Mouse (Mus musculus) forebrain, postnatal 0 days (tissue): ENCODE results near the gene Ccnb1ip1. TPM values are rescaled to one million over a fixed set of nuclear protein-coding genes. Genes with fewer than 3 reads are reported as not detected.
A peak's percentile ranks its signal among the peaks of the same experiment; 100 is the strongest.
"Not testable (repeated sequence)": the region's sequence is repeated elsewhere in the genome, so short reads cannot be mapped to it uniquely, and the experiment has no call there.

Source experiments
- ATAC-seq: fragments of 200-750 bp; cut with Nextera tagmentation; 2 replicates; pipeline ENCODE4 v1.8.0; 2017; ENCODE audit warnings: mild to moderate bottlenecking, moderate library complexity
- DNase-seq: peaks from one replicate; pipeline ENCODE4 v3.0.0-alpha.2; 2015
- H3K27ac ChIP-seq: fragments of 300-500 bp; sonication (generic); 2 replicates; pipeline ENCODE4 v1.5.1; 2014; ENCODE audit warnings: low read depth, mild to moderate bottlenecking, antibody characterized with exemption, low read length, moderate library complexity, mixed read lengths
- H3K27me3 ChIP-seq: fragments of 300-500 bp; sonication (generic); 2 replicates; pipeline ENCODE4 v1.6.1; 2014; ENCODE audit warnings: mild to moderate bottlenecking, low read length, mixed read lengths; ENCODE audit not compliant: insufficient read depth
- H3K36me3 ChIP-seq: fragments of 300-500 bp; sonication (generic); 2 replicates; pipeline ENCODE4 v1.6.1; 2014; ENCODE audit warnings: mild to moderate bottlenecking, moderate library complexity; ENCODE audit not compliant: insufficient read depth
- H3K4me1 ChIP-seq: fragments of 300-500 bp; sonication (generic); 2 replicates; pipeline ENCODE4 v1.6.1; 2014; ENCODE audit warnings: antibody characterized with exemption; ENCODE audit not compliant: insufficient read depth
- H3K4me2 ChIP-seq: fragments of 300-500 bp; sonication (generic); 2 replicates; pipeline ENCODE4 v1.6.1; 2014; ENCODE audit warnings: low read depth, mild to moderate bottlenecking, moderate library complexity
- H3K4me3 ChIP-seq: fragments of 300-500 bp; sonication (generic); 2 replicates; pipeline ENCODE4 v1.5.1; 2014; ENCODE audit warnings: low read depth, low read length, mixed read lengths
- H3K9ac ChIP-seq: fragments of 300-500 bp; sonication (generic); 2 replicates; pipeline ENCODE4 v1.6.1; 2014; ENCODE audit warnings: mild to moderate bottlenecking
- H3K9me3 ChIP-seq: fragments of 300-500 bp; sonication (generic); 2 replicates; pipeline ENCODE4 v1.6.1; 2016; ENCODE audit warnings: low read length
- CTCF ChIP-seq: sonication (generic); IDR thresholded peaks from 2 replicates; pipeline ENCODE4 v1.5.1; 2016; ENCODE audit warnings: antibody characterized with exemption, control low read depth, low read depth
- WGBS: fragments of 180-500 bp; shearing (Covaris S2); extraction: QIAGEN DNeasy Blood & Tissue Kit; methylation state at CpG from one replicate; pipeline ENCODE4 v1.1.7; 2014; 5-methylcytosine and 5-hydroxymethylcytosine counted together
- polyA plus RNA-seq: library from polyadenylated mRNA; unstranded; fragments of >200 nt; fragmentation: Nextera tagmentation; extraction: Ambion mirVana; gene quantifications from 2 replicates; pipeline ENCODE4 v1.2.1, GENCODE M21; 2015
- total RNA-seq: library from RNA; depleted of rRNA; stranded (reverse); fragments of >200 nt; gene quantifications from 2 replicates; pipeline ENCODE4 v1.2.3, GENCODE M21; 2014

Gene Ccnb1ip1
- total and polyA plus RNA-seq, 2 experiments from 2014 or later, result 0.19 TPM; not detected in 1

- no peak overlapping the region for H3K4me2 ChIP-seq
- 89% methylated on average over 9 of the region's 9 CpGs for WGBS
- no peak for ATAC-seq
Observed at GRCm38 (mm10) chr14:50824219-50824618, 16.7 kb upstream of the Ccnb1ip1 start.

GRCm38 (mm10) chr14:50823240-50823639, 15.7 kb upstream of the Ccnb1ip1 start:
- no peak overlapping the region for H3K4me3 ChIP-seq
- no peak overlapping the region for H3K27ac ChIP-seq
- no peak for TF ChIP-seq CTCF
- ATAC-seq (no peak), DNase-seq (no peak)
- H3K4me1 ChIP-seq, result no peaks in the 10 kb centered on the region
- WGBS, result 77% methylated on average over 2 of the region's 2 CpGs
- no peaks in the 10 kb centered on the region for H3K9me3 ChIP-seq
- peaks cover 34% of the 10 kb centered on the region for H3K36me3 ChIP-seq
- no peak overlapping the region for H3K9ac ChIP-seq
- H3K4me2 ChIP-seq, result no peak overlapping the region
- H3K27me3 ChIP-seq, result no peaks in the 10 kb centered on the region

More at GRCm38 (mm10) chr14:50824219-50824618, 16.7 kb upstream of the Ccnb1ip1 start:
- H3K9me3 ChIP-seq, result no peaks in the 10 kb centered on the region
- H3K36me3 ChIP-seq, result peaks cover 32% of the 10 kb centered on the region
- no peak overlapping the region for H3K27ac ChIP-seq
- no peak overlapping the region for H3K4me3 ChIP-seq
- H3K9ac ChIP-seq, result no peak overlapping the region
- no peaks in the 10 kb centered on the region for H3K4me1 ChIP-seq
- no peak for TF ChIP-seq CTCF
- H3K27me3 ChIP-seq, result no peaks in the 10 kb centered on the region
- no peak for DNase-seq

DNA sequence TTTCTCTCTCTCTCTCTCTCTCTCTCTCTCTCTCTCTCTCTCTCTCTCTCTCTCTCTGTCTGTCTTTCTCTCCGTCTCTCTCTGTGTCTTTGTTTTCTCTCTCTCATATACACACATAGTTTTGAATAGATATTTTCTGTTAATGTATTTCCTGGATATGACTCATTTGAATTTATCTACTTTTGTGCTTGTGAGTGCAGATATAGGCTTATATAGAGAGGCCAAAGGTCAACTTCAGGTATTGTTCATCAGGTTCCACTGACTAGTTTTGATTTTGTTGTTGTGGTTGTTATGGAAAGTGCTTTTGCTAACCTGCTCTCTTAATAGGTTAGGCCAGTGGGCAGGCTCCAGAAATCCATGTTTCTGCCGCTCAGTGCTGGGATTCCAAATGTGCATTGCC, 5.5 kb upstream of the Ccnb1ip1 start:
- ATAC-seq (no peak), DNase-seq (no peak)
- no peak overlapping the region for H3K4me2 ChIP-seq
- TF ChIP-seq CTCF, result no peak
- no peaks in the 10 kb centered on the region for H3K9me3 ChIP-seq
- H3K36me3 ChIP-seq, result peaks cover 39% of the 10 kb centered on the region
- H3K27me3 ChIP-seq, result no peaks in the 10 kb centered on the region
- 99% methylated on average over 2 of the region's 2 CpGs for WGBS
- no peak overlapping the region for H3K27ac ChIP-seq
- H3K4me1 ChIP-seq, result no peaks in the 10 kb centered on the region
- no peak overlapping the region for H3K9ac ChIP-seq
- H3K4me3 ChIP-seq, result no peak overlapping the region

DNA sequence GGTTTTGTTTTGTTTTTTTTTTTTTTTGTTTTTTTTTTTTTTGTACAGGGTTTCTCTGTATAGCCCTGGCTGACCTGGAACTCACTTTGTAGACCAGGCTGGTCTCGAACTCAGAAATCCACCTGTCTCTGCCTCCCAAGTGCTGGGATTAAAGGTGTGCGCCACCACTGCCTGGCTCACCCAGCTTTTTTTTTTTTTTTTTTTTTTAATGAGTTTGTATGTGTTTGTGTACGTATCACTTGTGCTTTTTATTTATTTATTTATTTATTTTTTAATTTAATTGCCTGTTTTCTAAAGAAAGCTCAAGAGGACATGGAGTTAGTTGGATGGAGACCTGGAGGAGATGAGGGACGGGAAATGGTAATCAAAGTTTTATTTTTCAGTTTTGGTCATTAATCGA, 1.1 kb downstream of the Ccnb1ip1 start:
- Histone ChIP-seq H3K4me3 (peak overlapping the region; percentile 67; the same call in 1 of the 2 replicates), H3K4me2 (peak overlapping the region; percentile 69), H3K9ac (0 out of 2 replicates have a peak overlapping the region, but pooled peaks have one; percentile 2)
- H3K27ac ChIP-seq, ATAC-seq, H3K36me3 ChIP-seq, H3K9me3 ChIP-seq, H3K4me1 ChIP-seq, DNase-seq, H3K27me3 ChIP-seq: not testable (repeated sequence)
- 87% methylated on average over 5 of the region's 5 CpGs for WGBS

DNA sequence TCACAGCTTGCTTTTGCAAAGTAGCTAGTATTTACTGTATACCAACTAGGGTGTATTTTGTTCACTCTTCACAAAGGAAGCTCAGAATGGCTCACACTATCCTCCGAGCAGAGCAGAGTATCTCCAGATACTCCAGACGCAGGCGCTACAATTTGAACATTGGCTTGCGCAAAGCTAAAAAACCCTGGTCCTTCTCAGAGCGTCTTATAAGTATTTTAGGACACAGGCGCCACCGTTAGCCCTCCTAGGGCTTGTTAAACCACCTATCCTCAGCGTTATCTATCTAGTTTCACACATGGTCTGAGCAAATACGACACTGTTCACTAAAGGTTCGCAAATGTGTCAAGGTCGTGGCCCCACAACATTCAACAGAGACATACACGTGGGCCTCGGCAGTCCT, 2.8 kb downstream of the Ccnb1ip1 start:
- H3K9me3 ChIP-seq, result no peaks in the 10 kb centered on the region
- H3K27ac ChIP-seq, result no peak overlapping the region
- ATAC-seq, result no peak
- H3K27me3 ChIP-seq, result no peaks in the 10 kb centered on the region
- WGBS, result 76% methylated on average over 13 of the region's 13 CpGs
- no peak for TF ChIP-seq CTCF
- no peak for DNase-seq
- H3K4me3 ChIP-seq, result no peak overlapping the region
- no peak overlapping the region for H3K9ac ChIP-seq
- no peaks in the 10 kb centered on the region for H3K4me1 ChIP-seq
- no peaks in the 10 kb centered on the region for H3K36me3 ChIP-seq
- no peak overlapping the region for H3K4me2 ChIP-seq

DNA sequence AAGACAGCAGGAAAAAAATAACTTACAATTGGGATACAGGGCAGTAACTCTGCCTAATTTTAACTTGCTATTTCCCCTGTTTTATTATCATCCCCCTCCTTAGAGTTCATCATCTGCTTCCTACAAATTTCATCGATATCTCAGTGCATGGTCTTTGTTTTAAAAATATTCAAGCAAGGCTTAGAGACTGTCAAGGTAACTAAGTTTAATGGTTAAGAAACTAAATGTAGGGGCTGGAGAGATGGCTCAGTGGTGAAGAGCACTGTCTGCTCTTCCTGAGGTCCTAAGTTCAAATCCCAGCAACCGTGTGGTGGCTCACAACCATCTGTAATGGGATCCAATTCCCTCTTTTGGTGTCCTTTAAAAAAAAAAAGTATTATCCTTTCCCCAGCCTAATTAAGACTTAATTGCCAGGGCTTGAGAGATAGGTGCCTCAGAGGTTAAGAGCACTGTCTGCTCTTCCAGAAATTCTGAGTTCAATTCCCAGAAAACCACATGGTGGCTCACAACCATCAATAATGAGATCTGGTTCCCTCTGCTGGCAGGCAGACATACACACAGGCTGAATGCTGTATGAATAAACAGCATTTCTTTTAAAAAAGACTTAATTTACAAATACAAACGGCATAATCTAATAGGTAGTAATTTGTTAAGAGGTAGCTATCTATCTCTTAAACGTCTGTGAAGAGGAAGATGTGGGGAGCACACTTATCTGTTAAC, 4.5 kb downstream of the Ccnb1ip1 start:
- no peak overlapping the region for H3K9ac ChIP-seq
- DNase-seq (peak; percentile 54), ATAC-seq (no peak)
- TF ChIP-seq CTCF, result peak; percentile 75
- no peaks in the 10 kb centered on the region for H3K36me3 ChIP-seq
- H3K9me3 ChIP-seq, result no peaks in the 10 kb centered on the region
- no peaks in the 10 kb centered on the region for H3K4me1 ChIP-seq
- no peak overlapping the region for H3K4me2 ChIP-seq
- WGBS, result 59% methylated on average over 4 of the region's 4 CpGs
- no peaks in the 10 kb centered on the region for H3K27me3 ChIP-seq
- H3K4me3 ChIP-seq, result no peak overlapping the region
- no peak overlapping the region for H3K27ac ChIP-seq

- no peak for TF ChIP-seq CTCF
- no peak for ATAC-seq
- WGBS, result 87% methylated on average over 6 of the region's 6 CpGs
Observed at GRCm38 (mm10) chr14:50802441-50802840, 5.1 kb downstream of the Ccnb1ip1 start.

More at GRCm38 (mm10) chr14:50802441-50802840, 5.1 kb downstream of the Ccnb1ip1 start:
- no peaks in the 10 kb centered on the region for H3K27me3 ChIP-seq
- H3K9me3 ChIP-seq, result no peaks in the 10 kb centered on the region
- DNase-seq, result no peak
- H3K4me3 ChIP-seq, result no peak overlapping the region
- no peak overlapping the region for H3K9ac ChIP-seq
- H3K4me2 ChIP-seq, result no peak overlapping the region
- no peaks in the 10 kb centered on the region for H3K4me1 ChIP-seq
- no peaks in the 10 kb centered on the region for H3K36me3 ChIP-seq
- H3K27ac ChIP-seq, result no peak overlapping the region
